Mouse (Mus musculus): ENCODE data around the gene Mdfic.

Gene Mdfic

GRCm38 (mm10) chr6:15792680-15793601 is 72.5 kb downstream of the Mdfic start:
- CTCF ChIA-PET: no interaction called here

- CTCF ChIA-PET: no interaction called here
These were observed 73.3 kb downstream of the Mdfic start for GRCm38 (mm10) chr6:15793602-15794345.

DNA sequence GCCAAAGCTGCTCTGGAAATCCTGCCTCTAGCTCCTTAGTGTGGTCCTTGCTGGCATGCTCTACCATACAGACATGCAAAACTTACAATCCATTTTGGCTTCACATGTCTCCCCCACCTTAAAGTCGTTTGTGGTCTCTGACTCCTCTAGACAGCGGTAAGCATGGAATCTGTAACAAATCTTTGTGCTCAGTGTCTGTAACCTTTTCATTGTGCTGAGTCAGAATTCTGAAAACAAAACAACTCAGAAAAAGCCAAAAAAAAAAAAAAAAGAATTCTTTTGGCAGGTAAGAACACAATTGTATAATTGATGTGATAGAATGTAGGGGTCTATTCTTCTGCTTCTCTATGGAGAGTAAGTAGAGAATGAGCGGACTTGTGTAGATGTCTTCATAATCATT is 74.3 kb downstream of the Mdfic start:
- CTCF ChIA-PET: no interaction called here

DNA sequence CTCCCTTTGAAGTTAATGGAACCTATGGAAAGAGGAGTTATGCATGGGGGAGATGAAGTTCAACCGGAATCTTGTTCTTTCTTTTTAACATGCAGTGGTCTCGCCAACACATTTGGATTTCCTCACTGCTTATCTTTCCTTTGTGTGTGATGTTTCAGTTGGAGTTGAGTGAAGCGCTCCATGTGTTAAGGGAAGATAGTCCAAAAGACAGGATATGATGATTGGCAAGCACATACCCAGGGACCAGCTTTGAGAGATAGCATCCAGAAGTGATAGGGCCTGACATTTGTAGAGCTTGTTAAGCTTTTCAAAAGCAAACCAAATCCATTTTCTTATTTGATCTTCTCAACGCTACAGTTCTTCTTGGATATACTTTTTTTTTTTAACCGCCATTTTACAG is 86.9 kb downstream of the Mdfic start:
- CTCF ChIA-PET: no interaction called here

GRCm38 (mm10) chr6:15825236-15825635 is 104.8 kb downstream of the Mdfic start:
- CTCF ChIA-PET: no interaction called here

- CTCF ChIA-PET: no interaction called here
These were observed 109.4 kb downstream of the Mdfic start for GRCm38 (mm10) chr6:15829812-15830211.

GRCm38 (mm10) chr6:15830651-15831050 is 110.2 kb downstream of the Mdfic start:
- CTCF ChIA-PET: no interaction called here

DNA sequence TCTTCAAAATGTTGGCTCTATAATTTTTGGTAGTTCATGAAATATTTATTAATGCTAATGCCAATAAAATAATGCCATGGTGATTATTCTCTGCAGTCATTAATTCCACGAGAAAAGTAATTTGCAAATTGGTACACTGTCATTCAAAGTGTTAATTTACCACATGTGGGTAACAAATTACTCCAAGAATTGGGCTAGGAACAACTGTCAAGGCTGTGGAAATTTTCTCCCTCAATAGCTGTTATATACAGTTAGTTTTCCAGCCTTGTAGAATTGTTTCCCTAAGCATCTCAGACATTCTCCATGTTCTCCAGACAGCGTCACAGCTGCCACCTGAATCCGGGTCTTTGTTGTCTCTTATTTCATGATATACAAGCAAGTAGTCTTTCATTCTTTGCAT is 117.2 kb downstream of the Mdfic start:
- CTCF ChIA-PET: no interaction called here

DNA sequence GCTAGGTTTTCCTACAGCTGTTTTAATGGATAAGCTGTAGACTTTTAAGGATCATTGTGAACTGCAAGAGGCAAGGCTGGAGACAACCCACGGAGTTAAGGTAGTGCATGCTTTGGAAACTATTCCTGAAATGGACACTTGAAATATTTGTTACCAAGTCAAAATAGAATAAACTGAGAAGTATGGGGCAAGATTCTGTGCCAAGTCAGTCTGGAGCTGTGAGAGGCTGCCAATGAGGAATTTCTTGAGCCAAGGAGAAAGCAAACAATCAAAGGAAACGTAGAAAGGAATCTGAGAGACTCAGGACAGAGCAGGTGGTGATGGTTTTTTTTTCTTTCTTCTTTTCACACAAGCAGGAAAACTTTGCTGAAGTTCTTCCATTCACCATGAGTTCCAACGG is 119.4 kb downstream of the Mdfic start:
- CTCF ChIA-PET: no interaction called here

DNA sequence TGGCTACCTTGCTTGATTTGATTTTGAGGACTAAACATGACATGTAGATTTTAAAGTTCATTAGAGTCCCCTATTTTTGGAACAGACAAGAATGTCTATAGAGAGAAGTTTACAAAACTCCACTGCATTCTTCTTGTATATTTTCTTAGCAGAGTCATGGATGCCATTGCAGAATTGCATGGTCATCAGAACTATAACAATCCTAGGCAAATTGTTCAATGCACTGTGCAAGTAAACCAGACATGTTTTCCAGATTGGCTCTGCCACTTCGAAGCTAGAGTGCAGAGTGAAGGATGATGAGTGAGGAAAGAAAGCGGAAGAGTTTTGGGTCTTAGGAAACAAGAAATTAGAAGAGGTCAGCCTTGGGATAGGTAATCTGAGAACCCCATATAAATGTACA is 120.0 kb downstream of the Mdfic start:
- CTCF ChIA-PET: no interaction called here

DNA sequence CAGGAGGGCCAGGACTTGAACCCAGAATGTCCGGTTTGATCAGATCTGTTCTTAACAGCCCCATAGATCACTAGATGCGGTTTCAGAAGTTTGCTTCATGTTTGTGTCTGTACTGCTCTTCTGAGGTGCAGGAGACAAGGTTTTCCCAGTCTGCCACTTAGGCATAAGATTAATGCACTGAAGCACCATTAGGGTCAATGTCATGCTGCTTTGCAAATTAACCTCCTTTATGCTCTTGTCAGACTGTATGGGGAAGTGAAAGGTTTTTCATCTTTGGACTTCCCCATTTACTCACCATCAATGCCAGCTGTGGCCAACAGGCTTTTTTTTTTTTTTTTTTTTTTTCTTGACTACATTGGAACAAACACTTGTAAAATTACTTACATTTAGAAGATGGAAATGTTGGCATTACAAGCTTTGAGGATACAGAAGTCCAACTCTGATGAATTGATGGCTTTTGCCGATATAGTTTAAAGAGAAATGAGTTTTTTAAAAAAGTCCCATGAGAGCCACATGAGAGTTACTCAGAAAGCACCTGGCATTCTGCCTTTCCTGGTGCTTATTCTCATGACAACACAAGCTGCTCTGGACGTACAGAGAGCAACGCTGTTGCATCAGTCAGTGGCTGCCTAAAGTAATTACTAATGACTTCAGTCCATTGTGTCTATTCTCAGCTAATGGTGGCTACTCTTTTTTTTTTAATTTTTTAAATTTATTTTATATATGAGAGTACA is 121.2 kb downstream of the Mdfic start:
- CTCF ChIA-PET: interaction anchor here (0.7 kb wide), 1 partner anchor 70 kb away, joined by 5 read pairs; no protein-coding TSS in a partner anchor

GRCm38 (mm10) chr6:15843295-15843694 is 122.8 kb downstream of the Mdfic start:
- CTCF ChIA-PET: no interaction called here

DNA sequence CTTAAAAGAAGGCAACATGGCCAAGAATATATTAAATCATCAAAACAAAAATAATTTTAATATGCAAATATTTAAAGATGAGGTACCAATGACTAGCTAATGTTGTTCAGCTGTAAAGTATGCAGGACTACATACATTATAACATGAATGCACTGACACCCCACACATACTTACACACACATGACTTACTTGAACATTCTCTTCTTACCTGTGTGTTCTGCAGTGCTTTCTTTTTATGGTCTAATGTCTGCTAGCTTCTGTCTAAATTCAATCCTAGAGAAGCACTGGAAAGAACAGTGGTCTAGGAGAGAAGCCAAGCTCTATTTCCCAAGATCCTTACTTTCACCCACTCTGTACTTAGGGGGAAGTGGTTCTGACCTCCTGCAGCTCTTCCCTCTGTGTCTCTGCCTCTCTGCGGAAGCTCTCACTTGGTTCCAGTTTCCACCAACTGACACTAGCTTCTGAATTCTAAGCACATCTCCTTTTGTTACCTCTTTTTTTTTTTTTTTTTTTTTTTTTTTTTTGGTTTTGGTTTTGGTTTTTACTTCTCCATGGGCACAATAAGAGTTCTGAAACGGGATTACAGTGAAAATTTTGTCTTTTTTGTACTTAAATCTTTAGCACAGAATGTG is 125.4 kb downstream of the Mdfic start:
- CTCF ChIA-PET: no interaction called here
